Mouse (Mus musculus) mouse embryonic stem cell (cell line): ENCODE data around the gene C3.

Experiments used
- in situ Hi-C, 2 experiments: fragments of 300-500 bp; cut with MboI; formaldehyde crosslinking; loops; 1 replicate in 1 of 2; 3 replicates in 1 of 2; pipeline ENCODE4 v1.14.3; 2019 to 2020; ENCODE audit warnings: low sequenced_read_pairs in 2 of 2, low pct_unique_long_range_greater_than_20kb in 1 of 2, mixed read lengths in 1 of 2; ENCODE audit not compliant: unreplicated experiment in 1 of 2

Gene C3

DNA sequence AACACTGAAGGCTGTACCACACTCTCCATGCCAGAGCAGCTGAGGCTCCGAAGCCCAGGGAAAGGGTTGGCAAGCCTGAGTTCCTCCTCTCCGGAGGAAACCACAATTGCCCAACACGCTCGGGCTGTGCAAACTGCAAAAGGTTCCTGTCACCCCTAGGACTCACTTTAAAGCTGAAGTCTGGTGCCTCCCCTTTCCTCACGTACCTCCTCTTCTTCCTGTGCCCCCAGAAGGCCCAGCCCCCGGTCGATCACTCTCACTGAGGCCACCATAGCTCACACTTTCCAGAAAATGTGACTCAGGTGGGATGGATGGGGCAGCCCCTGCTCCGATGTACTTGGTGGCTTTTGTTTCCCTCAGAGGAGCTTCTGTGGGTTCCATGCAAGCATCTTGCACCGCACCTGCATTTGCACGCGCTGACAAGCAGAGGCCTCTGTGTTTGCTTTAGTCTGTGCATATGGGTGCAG is 33.9 kb downstream of the C3 start, which contains the start of gene Tnfsf14:
Tnfsf14 (minus strand) TSS at position 137 of the 467 bp plus-strand sequence.
- in situ Hi-C loops = no loop called here

DNA sequence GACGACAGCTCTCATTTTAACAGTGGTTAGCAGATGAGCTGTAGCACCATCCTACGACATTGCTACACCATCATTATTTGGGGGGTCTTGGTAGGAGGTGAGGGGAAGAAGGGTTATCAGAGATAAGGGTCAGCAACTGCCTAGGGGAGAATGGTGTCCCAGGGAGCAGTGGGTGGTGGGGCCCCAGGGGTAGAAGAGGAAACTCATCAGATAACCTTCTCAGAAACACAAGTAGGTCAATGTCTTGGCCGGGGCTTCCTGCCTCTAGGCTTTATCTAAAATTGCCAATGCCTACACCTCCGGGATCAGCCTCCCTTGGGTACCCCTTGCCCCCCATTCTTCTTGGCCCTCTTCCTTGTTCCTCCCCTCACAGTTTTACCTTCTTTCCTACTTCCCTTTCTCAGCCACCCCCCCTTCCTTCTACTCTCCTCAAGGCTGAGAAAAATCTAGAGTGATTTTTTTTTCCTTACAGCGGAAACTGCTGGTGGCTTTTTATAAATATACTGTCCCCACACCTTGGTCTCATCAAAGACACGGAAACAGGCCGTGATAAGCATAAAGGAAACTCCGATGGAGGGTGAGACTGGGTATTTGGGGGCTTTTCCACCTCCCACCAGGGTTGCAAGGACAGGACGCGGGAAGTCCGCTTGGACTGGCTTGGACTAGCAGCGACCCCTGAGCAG is 39.3 kb downstream of the C3 start:
- in situ Hi-C loops = no loop called here

DNA sequence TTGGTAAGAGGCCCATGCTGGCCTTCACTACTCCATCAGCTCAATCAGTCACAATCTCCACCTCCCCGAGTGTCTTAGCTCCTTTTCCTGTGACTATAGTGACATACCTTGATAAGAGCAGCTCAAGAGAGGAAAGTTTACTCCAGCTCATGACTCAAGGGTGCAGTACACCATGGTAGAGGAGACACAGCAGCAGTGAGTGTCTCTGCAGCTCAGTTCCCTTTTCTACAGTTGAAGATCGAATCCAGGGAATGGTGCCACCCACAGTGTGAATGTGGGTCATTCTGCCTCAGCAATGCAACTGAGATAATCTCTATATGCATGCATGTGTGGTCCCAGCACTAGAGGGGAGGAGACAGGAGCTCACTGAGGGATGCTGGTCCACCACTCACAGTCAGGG is 42.3 kb downstream of the C3 start:
- in situ Hi-C loops = no loop called here

DNA sequence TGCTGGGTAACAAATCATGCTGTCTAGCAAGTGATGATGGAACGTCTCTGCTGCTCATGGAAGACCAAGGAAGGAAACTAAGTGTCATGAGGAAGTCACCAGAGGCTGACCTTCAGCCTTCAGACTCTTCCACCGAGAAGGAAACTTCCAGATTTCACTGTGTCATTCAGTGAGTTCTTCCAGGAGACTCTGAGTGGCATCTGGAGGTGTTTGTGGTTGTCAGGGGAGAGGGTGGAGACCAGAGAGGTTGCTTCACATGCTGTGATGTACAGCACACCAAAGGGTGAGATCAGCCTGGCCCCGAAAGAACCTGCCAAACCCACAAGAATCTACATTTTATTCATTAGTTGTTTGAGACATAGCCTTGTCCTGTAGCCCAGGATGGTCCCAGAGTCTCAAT is 45.1 kb downstream of the C3 start:
- in situ Hi-C loops = no loop called here

DNA sequence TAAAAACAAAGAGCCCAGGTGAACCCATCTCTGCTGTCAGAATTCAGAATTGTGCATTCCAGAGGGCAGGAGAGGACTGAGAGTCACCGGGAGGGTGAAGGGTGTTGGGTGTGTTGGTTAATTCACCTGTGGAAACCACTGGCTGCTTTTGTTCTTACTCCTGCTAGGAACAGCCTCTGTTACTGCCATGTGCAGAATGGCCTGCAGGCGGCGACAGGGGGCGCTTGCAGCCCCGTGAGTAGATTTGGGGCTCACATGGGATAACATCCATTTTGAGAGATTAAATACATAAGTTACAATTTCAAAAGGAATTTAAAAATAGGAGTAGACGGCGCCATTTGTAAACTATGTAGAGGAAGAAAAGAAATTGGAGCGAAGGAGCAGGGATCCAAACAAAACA is 47.6 kb downstream of the C3 start:
- in situ Hi-C loops = no loop called here

DNA sequence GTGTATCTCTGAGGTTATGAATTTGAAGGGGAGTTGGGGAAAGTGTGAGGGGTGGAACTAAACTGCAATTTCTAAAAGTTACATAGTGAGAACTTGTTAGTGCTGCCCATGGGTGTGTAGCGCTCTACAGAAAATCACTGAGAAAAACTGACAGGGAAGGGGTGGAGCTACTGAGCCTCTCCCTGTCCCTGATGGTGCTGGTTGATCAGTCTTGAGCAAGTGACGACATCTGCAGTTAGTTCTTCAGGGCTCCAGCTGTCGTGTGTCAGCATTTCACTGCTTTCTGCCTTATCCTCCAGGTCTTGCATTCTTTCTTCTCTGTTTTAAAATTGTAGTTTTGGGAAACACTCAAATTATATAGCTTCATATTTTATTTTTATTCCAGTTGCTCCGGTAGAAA is 54.6 kb downstream of the C3 start:
- in situ Hi-C loops = no loop called here

DNA sequence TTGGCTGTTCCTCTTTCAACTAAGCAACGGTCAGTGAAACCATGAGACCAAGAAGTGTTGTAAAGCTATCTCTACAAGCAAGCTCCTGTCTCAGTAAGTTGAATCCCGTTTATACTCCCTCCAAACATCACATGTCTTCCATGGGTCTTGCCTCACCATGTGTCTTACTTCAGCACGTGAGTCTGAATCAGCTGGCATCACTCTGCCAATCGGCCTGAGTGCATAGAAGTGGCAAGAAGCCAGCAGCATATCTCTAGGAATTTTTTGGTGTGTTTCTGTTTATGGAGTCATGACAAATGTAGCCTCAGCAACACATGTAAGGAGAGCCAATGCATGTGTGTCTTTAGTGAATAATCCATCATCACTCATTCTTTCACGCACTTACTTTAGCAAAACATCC is 55.6 kb downstream of the C3 start:
- in situ Hi-C loops = no loop called here

DNA sequence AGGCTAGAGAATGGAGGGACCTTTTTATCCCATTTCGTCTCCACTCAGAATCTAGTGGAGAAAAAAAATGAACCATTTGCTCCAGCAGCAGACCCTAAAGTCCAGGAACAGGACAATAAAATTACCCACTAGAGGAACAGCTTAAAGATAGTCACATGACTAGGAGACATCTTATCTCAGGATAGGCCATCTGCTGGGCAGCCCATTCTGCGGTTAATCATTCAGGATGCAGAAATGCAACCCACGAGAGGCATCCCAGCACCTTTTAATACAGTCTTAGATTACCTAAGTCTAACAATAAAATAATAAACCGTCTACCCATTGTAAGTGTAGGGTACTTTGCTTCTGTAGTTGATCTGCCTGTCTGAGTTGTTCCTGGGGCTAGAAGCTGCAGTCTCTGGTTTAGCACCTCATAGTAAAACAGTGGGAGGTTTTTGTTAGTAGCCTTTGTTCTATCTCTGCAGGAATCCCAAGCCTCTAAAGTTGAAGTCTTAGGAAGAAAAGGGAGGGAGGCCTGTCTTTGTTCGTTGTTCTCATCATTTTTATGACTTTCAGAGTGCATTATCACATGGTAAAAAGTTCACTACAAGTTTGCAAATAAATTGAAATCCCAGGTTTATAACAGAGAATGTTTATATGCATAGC is 57.2 kb downstream of the C3 start:
- in situ Hi-C loops = no loop called here

DNA sequence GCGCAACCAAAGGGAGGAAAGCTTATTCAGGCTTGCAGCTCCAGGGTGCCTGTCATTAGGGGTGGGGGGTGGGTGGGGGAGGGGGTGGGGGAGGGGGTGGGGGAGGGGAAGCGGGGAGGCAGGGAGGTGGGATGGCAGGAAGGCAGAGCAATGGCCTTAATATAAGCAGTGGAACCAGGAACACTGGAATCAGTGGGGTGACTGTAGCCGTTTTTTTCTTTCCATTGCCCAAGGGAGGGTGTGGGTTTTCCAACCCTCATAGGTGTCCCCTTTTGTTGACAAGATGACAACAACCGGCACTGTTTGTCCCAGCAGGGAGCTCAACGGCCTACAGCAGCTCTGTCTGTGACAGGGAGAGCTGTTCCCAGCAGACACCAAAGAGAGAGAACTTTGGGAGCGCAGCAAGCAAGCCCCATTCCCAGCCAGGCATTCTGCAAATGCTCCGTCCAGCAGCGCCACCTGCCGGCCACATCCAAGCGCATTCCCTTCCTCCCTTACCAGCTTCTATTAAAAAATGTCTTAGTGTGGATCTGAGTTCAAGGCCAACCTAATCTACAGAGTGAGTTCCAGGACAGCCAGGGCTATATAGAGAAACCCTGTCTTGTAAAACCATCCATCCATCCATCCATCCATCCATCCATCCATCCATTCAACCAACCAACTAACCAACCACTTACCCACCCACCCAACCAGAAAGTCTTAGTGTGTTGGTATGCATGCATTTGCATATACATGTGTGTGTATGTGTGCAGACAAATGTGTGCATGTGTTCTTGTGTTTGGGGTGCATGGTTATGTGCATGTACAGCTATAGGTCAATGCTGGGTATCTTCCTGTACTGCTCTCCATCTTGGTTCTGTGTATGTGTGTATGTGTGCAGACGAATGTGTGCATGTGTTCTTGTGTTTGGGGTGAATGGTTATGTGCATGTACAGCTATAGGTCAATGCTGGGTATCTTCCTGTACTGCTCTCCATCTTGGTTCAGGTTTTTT is 60.8 kb downstream of the C3 start:
- in situ Hi-C loops = loop anchor here (10.0 kb wide), 2 partner anchors 72 to 112 kb away; partner anchors contain the start of genes Crb3 (in 1 of the 2) and Slc25a23 (in 1 of the 2)
